Mouse (Mus musculus) CH12.LX (cell line): ENCODE measurements around the gene Ccr1l1.

ENCODE experiments used
- CHD1 ChIP-seq: IDR thresholded peaks from 2 replicates; pipeline ENCODE4 v1.6.1; 2012; ENCODE audit warnings: low read depth, low read length, improper control_type of control experiment, inconsistent platforms
- CTCF ChIP-seq, 2 experiments: IDR thresholded peaks in 1 of 2; conservative IDR thresholded peaks in 1 of 2; 2 replicates each; pipeline ENCODE4 v1.5.1; 2011 to 2012; ENCODE audit warnings: low read depth in 2 of 2, low read length in 2 of 2, improper control_type of control experiment in 1 of 2, inconsistent platforms in 1 of 2, mild to moderate bottlenecking in 1 of 2, moderate library complexity in 1 of 2
- KAT2A ChIP-seq: IDR thresholded peaks from 2 replicates; pipeline ENCODE4 v1.6.1; 2012; ENCODE audit warnings: low read length, improper control_type of control experiment, inconsistent platforms; ENCODE audit not compliant: insufficient replicate concordance
- POLR2A ChIP-seq: IDR thresholded peaks from 2 replicates; pipeline ENCODE4 v1.6.1; 2011; ENCODE audit warnings: low read depth, mild to moderate bottlenecking, improper control_type of control experiment, low read length
- RAD21 ChIP-seq: IDR thresholded peaks from 2 replicates; pipeline ENCODE4 v1.6.1; 2011; ENCODE audit warnings: low read depth, mild to moderate bottlenecking, low read length, improper control_type of control experiment, moderate library complexity
- SMC3 ChIP-seq: IDR thresholded peaks from 2 replicates; pipeline ENCODE4 v1.6.1; 2011; ENCODE audit warnings: low read depth, low read length, improper control_type of control experiment
- TCF12 ChIP-seq: IDR thresholded peaks from 2 replicates; pipeline ENCODE4 v1.6.1; 2014; ENCODE audit warnings: low read depth, mild to moderate bottlenecking, inconsistent platforms, low read length, improper control_type of control experiment
- USF1 ChIP-seq: IDR thresholded peaks from 2 replicates; pipeline ENCODE4 v1.6.1; 2014; ENCODE audit warnings: low read depth, mild to moderate bottlenecking, inconsistent platforms, low read length, improper control_type of control experiment
- USF2 ChIP-seq: conservative IDR thresholded peaks from 2 replicates; pipeline ENCODE4 v1.6.1; 2011; ENCODE audit warnings: low read depth, low read length, improper control_type of control experiment
- ZNF384 ChIP-seq: IDR thresholded peaks from 2 replicates; pipeline ENCODE4 v1.6.1; 2012; ENCODE audit warnings: low read depth, low read length, improper control_type of control experiment, inconsistent platforms

DNA sequence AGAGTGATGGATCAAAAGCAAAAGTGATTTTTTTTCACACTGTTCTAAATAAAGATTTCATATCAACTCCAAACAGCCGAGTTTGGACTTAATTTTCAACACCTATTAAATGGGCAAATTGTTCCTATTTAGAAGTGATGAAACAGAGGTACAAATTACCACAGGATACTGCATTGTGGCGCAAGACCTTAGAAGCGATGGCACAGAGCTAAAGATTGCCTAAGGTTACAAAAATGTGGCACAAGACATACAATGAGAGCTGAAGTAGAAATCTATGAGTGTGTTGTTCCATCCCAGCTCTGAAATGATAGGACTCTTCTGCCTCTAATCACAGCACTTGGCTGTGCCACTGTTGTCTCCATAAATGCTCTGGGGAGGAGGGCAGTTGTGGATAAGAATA is 13.4 kb downstream of the Ccr1l1 start:
- TF ChIP-seq CTCF (conservative IDR thresholded peaks at IDR 0.05 in 1 of 2, IDR thresholded peaks at IDR 0.05 in 1 of 2; ENCODE audit: low read depth in 2 of 2, low read length in 2 of 2), result no peak
- TF ChIP-seq RAD21, result no peak
- no peak for TF ChIP-seq USF1
- no peak for TF ChIP-seq KAT2A
- no peak for TF ChIP-seq POLR2A
- TF ChIP-seq USF2, result no peak
- TF ChIP-seq TCF12, result no peak
- no peak for TF ChIP-seq CHD1
- TF ChIP-seq SMC3, result no peak
- no peak for TF ChIP-seq ZNF384
